Mouse (Mus musculus) CD4-positive, CD25-positive, alpha-beta regulatory T cell, adult 4 months (primary cell): Measurements from ENCODE around the gene Syt16. TPM values are rescaled to one million over a fixed set of nuclear protein-coding genes. Genes with fewer than 3 reads are reported as not detected.

Experiments used
- ATAC-seq: one replicate; pipeline ENCODE4 v1.8.0; 2017
- polyA plus RNA-seq, 2 experiments: library from polyadenylated mRNA; unstranded; fragments of 100-300 nt; shearing (Covaris generic); gene quantifications; one replicate each; pipeline ENCODE4 v1.2.1; 2017

Syt16 gene
- polyA plus RNA-seq, 2 experiments from 2014 or later = not detected

GRCm38 (mm10) chr12:74013739-74014138, 16.3 kb downstream of the Syt16 start:
- ATAC-seq = peak; percentile 64

DNA sequence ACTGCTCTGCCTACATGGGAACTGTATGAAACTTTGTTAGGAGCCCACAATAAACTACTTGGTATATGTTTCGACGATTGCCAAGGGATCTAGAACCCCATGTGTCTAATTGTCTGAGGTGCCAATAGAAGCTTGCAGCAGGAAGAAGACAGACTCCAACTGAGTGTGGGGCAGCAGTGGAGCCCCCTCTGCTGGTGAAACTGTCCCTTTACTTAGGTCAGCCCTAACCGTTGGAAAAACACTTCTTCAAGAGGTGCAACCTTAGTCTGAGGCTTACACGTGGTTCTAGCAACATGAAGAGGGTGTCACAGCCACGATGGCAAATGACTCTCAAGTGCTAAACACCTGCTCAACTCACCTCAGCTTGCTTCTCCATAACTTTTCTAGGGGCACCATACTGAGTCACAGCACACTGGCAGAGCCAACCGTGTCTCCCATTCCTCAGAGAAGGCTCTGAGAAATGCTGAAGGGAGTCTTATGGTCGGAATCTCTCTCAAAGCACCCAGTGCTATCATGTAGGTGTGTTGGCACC, 17.3 kb downstream of the Syt16 start:
- ATAC-seq = no peak

GRCm38 (mm10) chr12:74015491-74015890, 18.0 kb downstream of the Syt16 start:
- no peak for ATAC-seq

DNA sequence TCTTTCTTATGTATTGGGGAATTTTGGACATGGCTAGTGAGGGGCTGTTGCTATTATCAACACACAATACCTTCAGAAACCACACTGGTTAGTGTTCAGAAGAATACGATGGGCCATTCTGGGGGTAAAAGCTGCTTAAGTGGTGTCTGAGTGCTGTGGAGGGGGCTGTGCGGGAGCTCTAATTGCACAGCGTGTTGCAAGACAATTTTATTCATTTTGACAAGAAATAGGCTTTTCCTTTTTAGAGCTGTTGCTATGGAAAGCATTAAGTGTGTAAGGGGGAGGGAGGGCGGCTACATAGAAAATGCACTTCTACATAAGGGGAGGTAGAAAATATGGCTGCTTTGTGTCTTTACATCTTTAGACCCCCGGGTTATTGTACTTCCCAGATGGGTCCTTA, 25.8 kb downstream of the Syt16 start:
- no peak for ATAC-seq

DNA sequence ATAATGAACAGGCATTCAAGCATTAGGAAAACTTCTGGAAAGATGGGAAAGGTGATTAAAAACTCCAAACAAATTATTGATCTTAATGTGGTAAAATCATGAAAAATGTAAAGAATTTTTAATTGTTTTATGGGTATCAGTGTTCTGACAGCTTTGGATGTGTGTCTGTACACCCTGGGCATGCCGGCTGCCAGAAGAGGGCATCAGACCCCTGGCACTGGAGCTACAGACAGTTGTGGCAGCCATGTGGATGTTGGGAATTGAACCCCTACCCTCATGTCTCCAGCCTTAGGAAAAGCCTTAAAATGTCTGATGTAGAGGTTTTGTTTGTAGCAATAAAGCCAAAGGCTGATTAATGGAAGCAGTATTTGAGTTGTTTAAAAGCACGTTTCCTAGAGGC, 27.5 kb downstream of the Syt16 start:
- no peak for ATAC-seq

GRCm38 (mm10) chr12:74043225-74043624, 45.8 kb downstream of the Syt16 start:
- no peak for ATAC-seq

GRCm38 (mm10) chr12:74043755-74044154, 46.3 kb downstream of the Syt16 start:
- no peak for ATAC-seq

DNA sequence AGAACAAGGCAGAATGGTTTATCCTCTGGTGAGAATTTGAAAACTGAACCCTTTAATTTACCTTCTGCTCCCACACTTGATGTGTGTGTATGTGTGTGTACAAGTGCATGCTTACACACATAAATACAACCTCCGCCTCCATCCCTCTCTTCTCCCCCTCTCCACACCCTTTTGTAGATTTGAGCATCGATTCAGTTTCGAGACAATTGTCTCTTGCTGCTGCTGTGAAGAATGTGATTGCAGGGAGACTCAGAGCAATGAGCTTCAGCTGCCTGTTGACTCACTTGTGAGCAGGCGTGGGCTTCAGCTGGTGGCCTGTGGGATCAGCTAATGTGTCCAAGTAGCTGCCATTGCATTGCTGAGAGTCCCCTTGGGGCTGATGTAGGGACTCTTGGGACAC, 46.8 kb downstream of the Syt16 start:
- ATAC-seq = no peak

DNA sequence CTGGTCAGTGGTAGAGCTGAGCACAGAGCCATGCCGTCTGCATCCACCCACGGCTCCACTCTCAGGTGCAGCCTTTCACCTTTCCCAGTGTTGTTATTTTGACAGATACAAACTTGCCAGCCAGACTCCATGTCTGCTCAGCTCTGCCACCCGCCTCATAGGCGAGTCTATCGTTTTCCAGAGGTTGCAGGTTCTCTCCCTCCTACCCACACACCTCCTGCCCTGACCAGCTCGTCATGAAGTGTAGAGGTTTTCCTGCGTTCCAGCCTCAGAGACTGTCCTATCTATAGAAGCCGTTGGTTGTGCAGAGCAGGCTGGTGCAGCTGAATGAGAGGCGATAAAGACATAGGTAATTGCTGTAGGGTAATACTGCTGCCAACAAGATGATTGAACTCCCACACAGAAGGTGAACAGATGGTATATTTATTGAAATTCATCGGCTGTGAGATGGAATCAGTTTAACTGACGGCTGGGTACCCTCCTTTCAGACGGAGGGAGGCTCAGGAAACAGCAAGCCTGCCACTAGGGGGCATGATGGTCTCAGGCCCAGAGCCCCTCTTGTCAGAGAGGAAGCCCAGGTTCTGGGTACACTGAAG, 58.0 kb downstream of the Syt16 start:
- ATAC-seq = no peak

DNA sequence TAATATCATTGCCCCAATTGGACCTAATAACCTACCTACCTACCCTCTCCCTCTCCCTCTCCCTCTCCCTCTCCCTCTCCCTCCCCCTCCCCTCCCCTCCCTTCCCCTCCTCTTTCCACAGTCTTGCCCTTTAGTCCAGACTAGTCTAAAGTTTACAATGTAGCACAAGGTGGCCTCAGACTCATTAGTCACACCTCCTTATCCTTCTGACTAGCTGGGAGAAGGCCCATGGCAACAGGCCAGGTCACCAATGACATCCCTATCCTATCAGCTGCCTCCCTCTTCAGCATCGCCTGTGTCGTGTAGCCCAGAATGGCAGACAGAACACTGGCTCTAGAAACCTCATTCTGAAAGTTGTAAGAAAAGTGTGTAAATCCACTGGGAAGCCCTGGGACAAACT, 58.7 kb downstream of the Syt16 start:
- no peak for ATAC-seq

DNA sequence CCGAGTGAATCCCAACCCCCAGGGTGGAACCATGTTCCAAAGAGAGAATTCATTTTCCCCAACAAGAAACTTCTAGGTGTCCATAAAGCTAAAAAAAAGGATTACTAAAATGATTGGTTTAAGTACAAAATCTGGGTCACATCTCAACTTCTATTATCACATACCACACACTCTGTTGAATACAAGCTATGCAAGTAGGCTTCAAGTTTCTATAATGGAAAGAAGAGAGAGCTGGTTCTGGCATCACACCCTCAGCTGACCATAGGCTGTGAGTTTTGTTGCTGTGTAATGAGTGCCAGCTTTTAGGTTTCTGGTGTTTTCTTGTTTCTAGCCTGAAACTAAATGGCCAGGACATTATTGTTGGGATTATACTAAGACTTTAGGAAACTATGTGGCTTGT, 65.1 kb downstream of the Syt16 start:
- ATAC-seq = no peak

DNA sequence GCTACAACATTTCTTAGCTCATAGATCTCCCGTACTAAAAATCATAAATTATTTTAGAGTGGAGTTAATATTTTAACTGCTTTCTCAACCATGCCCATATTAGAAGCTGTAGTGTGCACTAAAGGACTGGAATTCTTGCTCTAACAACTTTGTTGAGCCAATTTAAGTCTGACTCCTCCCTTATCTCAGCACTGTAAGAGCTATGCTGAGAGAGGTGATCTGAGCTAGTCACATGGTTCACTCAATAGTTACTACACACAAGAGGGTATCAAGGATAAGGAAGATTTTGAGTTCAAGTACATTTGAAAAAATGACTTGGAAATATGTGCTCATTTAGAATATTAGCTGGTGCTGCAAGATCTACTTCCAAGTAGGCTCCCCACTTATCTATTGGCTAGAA, 71.5 kb downstream of the Syt16 start:
- ATAC-seq = no peak

GRCm38 (mm10) chr12:74075590-74075989, 78.1 kb downstream of the Syt16 start:
- ATAC-seq = no peak

DNA sequence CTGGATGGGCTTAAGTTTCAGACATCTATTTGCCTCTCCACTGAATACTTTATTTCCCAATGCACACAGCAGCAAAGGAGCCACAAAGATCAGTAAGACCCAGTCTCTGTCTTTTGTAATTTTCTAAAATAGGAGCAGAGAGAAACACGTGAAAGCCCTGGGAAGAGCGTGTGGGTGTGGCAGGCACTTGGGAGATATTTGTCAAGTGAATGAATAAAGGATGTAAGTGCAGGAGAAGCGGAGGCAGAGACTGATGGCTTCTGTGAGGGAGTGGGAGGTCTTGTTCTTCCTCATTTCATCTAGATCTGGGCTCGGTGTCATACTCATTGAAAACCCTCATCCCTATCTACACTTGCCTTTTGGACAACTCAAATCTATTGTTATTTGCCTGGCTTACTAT, 78.6 kb downstream of the Syt16 start:
- ATAC-seq = no peak

DNA sequence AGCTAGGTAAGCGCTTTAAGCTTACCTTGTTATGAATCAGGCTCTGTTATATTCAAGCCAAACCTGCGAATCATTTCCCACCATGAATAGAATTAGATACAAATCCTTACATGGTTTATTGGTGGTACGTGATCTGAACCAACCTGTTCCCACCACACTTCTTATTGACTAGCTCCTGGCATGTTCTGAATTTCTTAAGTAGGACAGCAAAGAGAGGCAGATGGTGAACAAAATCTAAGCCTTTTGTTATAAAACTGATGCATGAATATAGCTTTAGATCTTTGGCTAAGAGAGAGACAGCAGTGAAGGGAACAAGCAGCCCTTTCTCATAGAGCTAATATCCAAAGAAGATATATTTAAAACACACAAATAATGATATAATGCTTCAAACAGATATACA, 83.7 kb downstream of the Syt16 start:
- ATAC-seq = no peak

DNA sequence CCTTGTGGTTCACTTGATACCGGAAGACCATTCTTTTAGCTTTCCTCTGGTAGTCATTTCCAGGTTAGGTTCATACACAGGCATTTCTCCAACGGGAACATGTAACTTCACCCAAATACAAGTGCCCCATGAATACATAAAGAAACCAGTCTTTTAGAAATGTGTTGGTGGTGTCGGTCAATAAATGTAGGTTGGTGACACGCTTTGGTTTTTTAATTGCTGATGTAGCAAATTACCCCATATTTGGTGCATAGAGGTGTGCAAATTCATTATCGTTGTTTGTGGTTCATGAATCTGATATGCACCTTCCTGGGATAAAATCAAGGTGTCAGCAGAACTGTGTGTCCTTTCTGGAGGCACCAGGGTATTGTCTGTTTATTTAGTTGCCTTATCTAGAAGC, 86.9 kb downstream of the Syt16 start:
- no peak for ATAC-seq

- ATAC-seq = no peak
Observed at GRCm38 (mm10) chr12:74087086-74087485, 89.6 kb downstream of the Syt16 start.

- ATAC-seq = no peak
Observed at GRCm38 (mm10) chr12:74089342-74090131, 92.1 kb downstream of the Syt16 start.

DNA sequence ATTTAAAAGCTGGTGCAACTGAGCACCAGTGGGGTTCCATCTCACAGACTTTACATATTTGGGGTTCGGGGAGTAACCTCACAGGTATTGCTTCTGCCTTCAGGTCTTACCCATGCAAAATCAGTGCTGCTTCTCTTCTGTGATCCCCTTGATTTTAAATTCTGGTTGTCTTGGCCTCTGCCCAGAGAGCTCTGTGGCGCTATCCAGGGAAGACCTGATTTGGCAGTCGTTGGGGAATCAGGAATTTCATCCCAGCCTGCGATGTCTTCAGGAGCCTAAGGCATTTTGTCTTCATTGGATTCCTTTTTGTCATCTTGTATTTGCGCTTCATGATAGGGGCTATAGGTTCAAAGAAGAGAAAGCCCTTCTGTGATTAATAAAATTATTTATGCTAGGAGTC, 95.1 kb downstream of the Syt16 start:
- ATAC-seq = no peak

DNA sequence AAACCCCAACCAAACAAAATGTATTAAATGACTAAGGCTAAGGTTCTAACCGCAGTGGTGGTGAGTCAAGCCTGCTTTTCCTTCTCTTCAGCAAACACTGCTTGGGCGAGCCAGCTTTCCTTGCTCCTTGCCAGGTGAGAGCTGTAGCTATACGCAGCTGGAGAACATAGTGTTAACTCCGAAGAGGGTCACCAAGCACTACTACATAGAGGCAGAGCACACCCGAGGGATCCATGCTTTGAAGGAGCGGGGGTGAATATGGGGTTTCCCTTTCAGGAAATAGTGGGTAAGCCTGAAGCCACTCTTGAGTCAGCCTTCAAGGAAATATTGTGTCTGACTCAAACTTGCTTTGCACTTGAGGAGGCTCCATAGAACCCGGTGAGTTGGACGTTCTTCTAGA, 95.6 kb downstream of the Syt16 start:
- ATAC-seq = no peak

- no peak for ATAC-seq
Observed at GRCm38 (mm10) chr12:74094701-74095100, 97.2 kb downstream of the Syt16 start.

DNA sequence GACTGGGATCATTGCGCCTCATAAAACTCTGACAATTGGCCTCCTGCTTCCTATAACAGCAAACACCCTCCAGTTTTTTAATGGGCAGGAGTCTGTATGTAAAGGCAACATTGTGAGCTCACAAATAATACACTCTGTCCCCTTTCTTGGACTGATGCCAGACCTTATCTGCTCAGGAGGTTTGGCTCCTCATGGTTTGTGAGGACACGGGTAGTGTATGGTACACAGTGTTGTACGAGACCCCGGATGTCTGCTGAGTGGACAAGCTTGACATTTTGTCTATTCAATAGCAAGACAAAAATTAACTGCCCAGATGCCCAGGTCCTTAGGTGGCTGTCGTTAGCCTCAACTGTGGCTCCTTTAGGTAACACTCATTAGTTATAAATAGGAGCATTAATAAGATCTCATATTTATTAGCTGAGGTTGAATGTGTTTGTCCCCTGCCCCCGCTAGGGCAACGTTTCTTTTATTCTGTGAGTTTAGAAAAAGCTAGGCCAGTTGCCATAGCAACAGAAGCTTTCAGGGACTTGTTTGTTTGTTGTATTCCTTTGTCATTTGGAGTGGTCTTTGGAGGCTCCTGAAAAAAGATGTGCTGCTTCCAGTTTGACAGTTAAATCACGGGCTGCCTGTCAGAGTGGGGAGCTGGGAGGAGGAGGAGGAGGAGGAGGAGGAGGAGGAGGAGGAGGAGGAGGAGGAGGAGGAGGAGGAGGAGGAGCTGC, 101.3 kb downstream of the Syt16 start:
- ATAC-seq = no peak

GRCm38 (mm10) chr12:74105811-74106513, 108.5 kb downstream of the Syt16 start:
- no peak for ATAC-seq
